Comparison of ENCODE assay signal across 30 mouse cellular contexts in genomic region chr2:25758064-25758625, GRCm38 (mm10). TPM values are rescaled to one million over a fixed set of nuclear protein-coding genes. Genes with fewer than 3 reads are reported as not detected.
"Had no signal": no experiment of that assay in that cellular context is flagged by ENCODE, and none has a peak within 500 bp of the region (broad histone marks: within the 10 kb centered on the region; RNA-seq: fewer than 3 reads in every experiment).

No protein-coding gene starts in this region.

- H3K27ac ChIP-seq: intestine, embryonic 15.5 days; limb, embryonic 12.5 days; limb, embryonic 15.5 days; liver, embryonic 14.5 days; lung, embryonic 15.5 days; midbrain, embryonic 10.5 days; midbrain, embryonic 13.5 days; neural tube, embryonic 13.5 days; stomach, embryonic 15.5 days had no signal

- H3K4me2 ChIP-seq: intestine, embryonic 15.5 days; limb, embryonic 12.5 days; limb, embryonic 15.5 days; liver, embryonic 11.5 days; lung, embryonic 15.5 days; midbrain, embryonic 13.5 days; neural tube, embryonic 13.5 days; stomach, embryonic 15.5 days had no signal

- ATAC-seq: intestine, embryonic 15.5 days; midbrain, embryonic 13.5 days; midbrain, embryonic 16.5 days had no signal

- H3K9ac ChIP-seq: intestine, embryonic 15.5 days; limb, embryonic 12.5 days; limb, embryonic 15.5 days; liver, embryonic 14.5 days; lung, embryonic 15.5 days; midbrain, embryonic 13.5 days; neural tube, embryonic 13.5 days; stomach, embryonic 15.5 days had no signal

- H3K36me3 ChIP-seq: intestine, embryonic 15.5 days; limb, embryonic 12.5 days; limb, embryonic 15.5 days; lung, embryonic 15.5 days; midbrain, embryonic 10.5 days; midbrain, embryonic 13.5 days; neural tube, embryonic 13.5 days; stomach, embryonic 15.5 days had no signal

- H3K27me3 ChIP-seq: intestine, embryonic 15.5 days; limb, embryonic 12.5 days; limb, embryonic 15.5 days; lung, embryonic 15.5 days; midbrain, embryonic 13.5 days; neural tube, embryonic 13.5 days; stomach, embryonic 15.5 days had no signal

- H3K9me3 ChIP-seq: intestine, embryonic 15.5 days; limb, embryonic 12.5 days; limb, embryonic 15.5 days; lung, embryonic 15.5 days; midbrain, embryonic 10.5 days; neural tube, embryonic 13.5 days; stomach, embryonic 15.5 days had no signal

- H3K4me1 ChIP-seq: intestine, embryonic 15.5 days; limb, embryonic 12.5 days; limb, embryonic 15.5 days; lung, embryonic 15.5 days; midbrain, embryonic 10.5 days; midbrain, embryonic 13.5 days; neural tube, embryonic 13.5 days; stomach, embryonic 15.5 days had no signal

- DNase-seq: kidney, adult 18-20 months; kidney, postnatal 4 days; left cerebral cortex, postnatal 4 days; lung, adult 18-20 months; lung, postnatal 10 days; lung, postnatal 36 days; right cerebral cortex, postnatal 25 days; spleen, adult 18-20 months; thymus, adult 2 months; thymus, postnatal 14 days; thymus, postnatal 4 days had no signal

- H3K4me3 ChIP-seq: intestine, embryonic 15.5 days; limb, embryonic 12.5 days; limb, embryonic 15.5 days; lung, embryonic 15.5 days; megakaryocyte, embryonic 14.5 days; midbrain, embryonic 10.5 days; midbrain, embryonic 13.5 days; myocyte; neural tube, embryonic 13.5 days; stomach, embryonic 15.5 days had no signal

RNA-seq across cellular contexts. Expression of gene Lcn3, which starts 7.2 kb away (rescaled TPM):
- total RNA-seq: layer of hippocampus, adult 18-20 months; layer of hippocampus, postnatal 14 days; left cerebral cortex, adult 8-10 months; left cerebral cortex, postnatal 14 days; left cerebral cortex, postnatal 4 days; monocyte, adult 5-6 weeks; neutrophil, adult 5-6 weeks had no signal
- polyA plus RNA-seq: intestine, embryonic 15.5 days; limb, embryonic 12.5 days; limb, embryonic 15.5 days; liver, embryonic 11.5 days; liver, embryonic 14.5 days; lung, embryonic 15.5 days; midbrain, embryonic 10.5 days; midbrain, embryonic 13.5 days; midbrain, embryonic 16.5 days; myocyte; neural tube, embryonic 13.5 days; stomach, embryonic 15.5 days had no signal

RNA-seq across cellular contexts. Expression of gene Lcn11, which starts 18.7 kb away (rescaled TPM):
- total RNA-seq: layer of hippocampus, adult 18-20 months; layer of hippocampus, postnatal 14 days; left cerebral cortex, adult 8-10 months; left cerebral cortex, postnatal 14 days; left cerebral cortex, postnatal 4 days; monocyte, adult 5-6 weeks; neutrophil, adult 5-6 weeks had no signal
- polyA plus RNA-seq: intestine, embryonic 15.5 days; limb, embryonic 12.5 days; limb, embryonic 15.5 days; liver, embryonic 11.5 days; liver, embryonic 14.5 days; lung, embryonic 15.5 days; midbrain, embryonic 10.5 days; midbrain, embryonic 13.5 days; midbrain, embryonic 16.5 days; myocyte; neural tube, embryonic 13.5 days; stomach, embryonic 15.5 days had no signal

RNA-seq across cellular contexts. Expression of gene Obp2b, which starts 21.3 kb away (rescaled TPM):
- total RNA-seq: layer of hippocampus, adult 18-20 months; layer of hippocampus, postnatal 14 days; left cerebral cortex, postnatal 14 days; left cerebral cortex, postnatal 4 days; monocyte, adult 5-6 weeks; neutrophil, adult 5-6 weeks had no signal
- polyA plus RNA-seq: intestine, embryonic 15.5 days; limb, embryonic 12.5 days; limb, embryonic 15.5 days; liver, embryonic 11.5 days; liver, embryonic 14.5 days; lung, embryonic 15.5 days; midbrain, embryonic 10.5 days; midbrain, embryonic 13.5 days; midbrain, embryonic 16.5 days; myocyte; neural tube, embryonic 13.5 days; stomach, embryonic 15.5 days; thymus, adult 2 months had no signal

RNA-seq across cellular contexts. Expression of gene Gm13539, which starts 23.9 kb away (rescaled TPM):
- total RNA-seq: layer of hippocampus, adult 18-20 months; layer of hippocampus, postnatal 14 days; left cerebral cortex, adult 8-10 months; left cerebral cortex, postnatal 14 days; left cerebral cortex, postnatal 4 days; monocyte, adult 5-6 weeks; neutrophil, adult 5-6 weeks had no signal
- polyA plus RNA-seq: intestine, embryonic 15.5 days; limb, embryonic 12.5 days; limb, embryonic 15.5 days; liver, embryonic 11.5 days; liver, embryonic 14.5 days; lung, embryonic 15.5 days; midbrain, embryonic 10.5 days; midbrain, embryonic 13.5 days; midbrain, embryonic 16.5 days; neural tube, embryonic 13.5 days; stomach, embryonic 15.5 days had no signal
